Mouse (Mus musculus): ENCODE results near the gene Spi1. TPM values are rescaled to one million over a fixed set of nuclear protein-coding genes. Genes with fewer than 3 reads are reported as not detected.

Gene Spi1
- total and polyA plus RNA-seq, 2 experiments from 2014 or later = 3.9 to 5.1 TPM

DNA sequence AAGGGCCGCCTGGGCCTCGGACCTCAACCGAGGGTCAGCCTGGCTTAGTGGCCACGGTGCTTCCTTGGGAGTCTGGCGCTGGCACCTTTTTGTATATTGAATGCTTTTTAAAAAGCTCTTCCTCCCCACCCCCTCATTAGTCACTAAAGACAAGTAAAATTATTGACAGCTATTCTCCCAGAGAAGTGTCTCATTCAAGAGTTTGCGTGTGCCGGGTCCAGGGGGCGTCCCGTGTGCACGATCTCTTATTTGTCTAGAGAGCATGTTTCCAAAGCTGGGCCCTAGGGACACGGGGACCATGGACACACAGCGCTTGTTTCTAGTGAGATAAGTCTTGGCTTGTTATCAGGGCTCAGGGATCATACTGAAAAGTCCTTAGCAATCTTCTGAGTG is 33.4 kb downstream of the Spi1 start:
- Histone ChIP-seq H3K27me3 (ENCODE audit: insufficient read depth, low read length) (peaks cover 4% of the 10 kb centered on the region; the same call in 1 of the 2 replicates), H3K4me1 (ENCODE audit: insufficient read depth) (no peaks in the 10 kb centered on the region), H3K9ac (0 out of 2 replicates have a peak overlapping the region, but pooled peaks have one; percentile 18), H3K4me2 (ENCODE audit: low read depth) (peak overlapping the region; percentile 47), H3K4me3 (ENCODE audit: low read depth, low read length) (peak overlapping the region; percentile 27; the same call in 1 of the 2 replicates), H3K9me3 (ENCODE audit: low read length) (no peaks in the 10 kb centered on the region), H3K36me3 (ENCODE audit: insufficient read depth) (no peaks in the 10 kb centered on the region), H3K27ac (ENCODE audit: low read depth, low read length) (no peak overlapping the region)
- WGBS = 35% methylated on average over 12 of the region's 12 CpGs
- no peak for TF ChIP-seq CTCF (IDR thresholded peaks at IDR 0.05; ENCODE audit: low read depth)
- ATAC-seq (no peak), DNase-seq (no peak)

DNA sequence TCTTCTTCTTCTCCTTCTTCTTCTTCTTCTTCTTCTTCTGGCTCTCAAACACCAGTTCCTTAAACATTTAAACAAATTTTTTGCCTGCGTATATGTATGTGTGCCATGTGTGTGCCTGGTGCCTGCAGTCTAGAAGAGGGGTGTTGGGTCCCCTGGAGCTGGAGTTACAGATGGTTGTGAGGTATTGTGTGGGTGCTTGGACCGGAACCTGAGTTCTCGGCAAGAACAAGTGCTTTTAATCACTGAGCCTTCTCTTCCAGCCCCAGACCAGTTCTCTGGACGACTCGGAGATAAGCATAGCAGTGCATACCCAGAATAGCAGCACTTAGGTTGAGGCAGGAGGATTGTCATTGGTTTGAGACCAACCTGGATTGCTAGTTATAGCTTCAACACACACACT is 34.7 kb downstream of the Spi1 start:
- no peaks in the 10 kb centered on the region for H3K9me3 ChIP-seq (ENCODE audit: low read length)
- 82% methylated on average over 5 of the region's 5 CpGs for WGBS
- no peak overlapping the region for H3K4me3 ChIP-seq (ENCODE audit: low read depth, low read length)
- H3K4me2 ChIP-seq (ENCODE audit: low read depth) = no peak overlapping the region
- H3K36me3 ChIP-seq (ENCODE audit: insufficient read depth) = no peaks in the 10 kb centered on the region
- no peak for DNase-seq
- no peak for TF ChIP-seq CTCF (IDR thresholded peaks at IDR 0.05; ENCODE audit: low read depth)
- no peak overlapping the region for H3K9ac ChIP-seq
- H3K4me1 ChIP-seq (ENCODE audit: insufficient read depth) = no peaks in the 10 kb centered on the region
- no peak overlapping the region for H3K27ac ChIP-seq (ENCODE audit: low read depth, low read length)
- peaks cover 4% of the 10 kb centered on the region; the same call in 1 of the 2 replicates for H3K27me3 ChIP-seq (ENCODE audit: insufficient read depth, low read length)
- no peak for ATAC-seq

DNA sequence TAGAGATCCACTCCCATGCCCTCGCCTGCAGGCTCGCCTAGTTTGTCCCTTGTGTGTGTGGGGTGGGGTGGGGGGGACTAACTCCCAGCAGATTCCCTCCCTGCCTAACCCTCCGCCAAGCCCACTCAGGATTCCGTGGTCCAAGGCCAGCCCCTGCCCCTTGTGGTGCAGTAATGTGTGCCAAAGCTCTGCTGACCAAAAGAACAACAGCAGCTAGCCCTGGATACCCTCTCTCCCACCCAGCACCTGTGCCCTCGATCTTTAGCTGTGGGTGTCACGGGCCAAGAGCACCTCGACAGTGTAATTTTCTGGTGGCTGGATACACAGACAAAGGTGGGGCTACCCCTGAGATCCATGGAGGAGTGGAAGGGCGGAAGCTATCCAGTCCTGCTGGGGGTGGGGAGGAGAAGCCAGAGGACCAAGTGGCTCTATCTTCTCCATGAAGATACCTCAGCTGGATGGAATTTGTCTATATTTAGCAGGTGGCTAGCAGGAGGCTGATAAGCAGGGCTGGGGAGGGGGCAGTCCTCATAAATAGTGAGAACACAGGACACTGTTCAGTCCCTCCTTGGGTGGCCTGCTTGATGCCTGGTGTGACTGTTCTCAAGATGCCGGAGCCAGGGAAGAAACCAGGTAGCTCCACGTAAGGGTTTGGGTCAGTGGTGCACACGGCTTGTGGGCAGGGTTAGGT is 35.5 kb downstream of the Spi1 start, which contains the start of gene Mybpc3:
Mybpc3 (plus strand) TSS at position 560 of the 691 bp plus-strand sequence.
- no peak within 1 kb of the TSS for H3K9ac ChIP-seq
- H3K4me2 ChIP-seq (ENCODE audit: low read depth) = no peak within 1 kb of the TSS
- 79% methylated on average over 11 of the region's 11 CpGs for WGBS
- H3K9me3 ChIP-seq (ENCODE audit: low read length) = no peaks in the 10 kb centered on the region
- no peaks in the 10 kb centered on the region for H3K36me3 ChIP-seq (ENCODE audit: insufficient read depth)
- peaks cover 4% of the 10 kb centered on the region; the same call in 1 of the 2 replicates for H3K27me3 ChIP-seq (ENCODE audit: insufficient read depth, low read length)
- H3K4me1 ChIP-seq (ENCODE audit: insufficient read depth) = no peaks in the 10 kb centered on the region
- no peak for ATAC-seq
- TF ChIP-seq CTCF (IDR thresholded peaks at IDR 0.05; ENCODE audit: low read depth) = no peak
- DNase-seq = no peak
- no peak within 1 kb of the TSS for H3K4me3 ChIP-seq (ENCODE audit: low read depth, low read length)
- H3K27ac ChIP-seq (ENCODE audit: low read depth, low read length) = no peak within 1 kb of the TSS

DNA sequence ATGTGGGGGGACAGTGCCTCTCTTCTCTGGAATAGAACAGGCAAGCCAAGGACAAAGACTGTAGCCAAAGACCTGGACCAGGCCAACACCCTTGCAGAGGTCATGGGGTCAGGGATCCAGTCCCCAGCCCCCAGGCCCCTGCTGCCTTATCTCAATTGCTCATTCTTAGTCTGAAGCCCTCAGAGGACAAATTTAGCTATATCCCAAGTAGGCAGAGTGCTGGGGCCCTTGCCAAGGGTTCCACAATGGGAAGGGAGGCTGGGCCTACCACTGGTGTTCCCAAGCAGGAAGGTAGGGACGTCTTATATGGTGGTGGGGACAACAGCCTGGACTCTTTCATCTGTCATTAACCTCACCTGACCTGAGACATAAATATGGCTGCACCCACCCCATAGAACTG is 36.5 kb downstream of the Spi1 start:
- TF ChIP-seq CTCF (IDR thresholded peaks at IDR 0.05; ENCODE audit: low read depth) = no peak
- no peak for ATAC-seq
- 79% methylated on average over 1 of the region's 1 CpGs for WGBS

DNA sequence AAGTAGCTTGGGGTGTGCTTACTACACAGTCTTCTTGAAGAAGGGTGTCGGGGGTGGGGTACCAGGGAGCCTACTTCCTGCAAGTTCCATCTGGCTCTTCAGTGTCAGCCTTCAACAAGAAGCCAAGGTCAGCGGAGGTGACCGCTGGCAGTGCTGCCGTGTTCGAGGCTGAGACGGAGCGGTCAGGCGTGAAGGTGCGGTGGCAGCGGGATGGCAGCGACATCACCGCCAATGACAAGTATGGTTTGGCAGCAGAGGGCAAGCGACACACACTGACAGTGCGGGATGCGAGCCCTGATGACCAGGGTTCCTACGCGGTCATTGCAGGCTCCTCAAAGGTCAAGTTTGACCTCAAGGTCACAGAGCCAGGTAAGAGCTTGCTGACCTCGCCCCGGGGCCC is 36.9 kb downstream of the Spi1 start:
- Histone ChIP-seq H3K27me3 (ENCODE audit: insufficient read depth, low read length) (peaks cover 4% of the 10 kb centered on the region; the same call in 1 of the 2 replicates), H3K27ac (ENCODE audit: low read depth, low read length) (no peak overlapping the region), H3K4me3 (ENCODE audit: low read depth, low read length) (no peak overlapping the region), H3K9ac (no peak overlapping the region), H3K4me1 (ENCODE audit: insufficient read depth) (no peaks in the 10 kb centered on the region), H3K9me3 (ENCODE audit: low read length) (no peaks in the 10 kb centered on the region), H3K4me2 (ENCODE audit: low read depth) (no peak overlapping the region), H3K36me3 (ENCODE audit: insufficient read depth) (no peaks in the 10 kb centered on the region)
- DNase-seq (no peak), ATAC-seq (no peak)
- 92% methylated on average over 19 of the region's 19 CpGs for WGBS
- no peak for TF ChIP-seq CTCF (IDR thresholded peaks at IDR 0.05; ENCODE audit: low read depth)

More for the DNA sequence above, 36.5 kb downstream of the Spi1 start:
- no peak overlapping the region for H3K4me3 ChIP-seq (ENCODE audit: low read depth, low read length)
- no peaks in the 10 kb centered on the region for H3K36me3 ChIP-seq (ENCODE audit: insufficient read depth)
- no peak overlapping the region for H3K4me2 ChIP-seq (ENCODE audit: low read depth)
- no peak overlapping the region for H3K9ac ChIP-seq
- no peak for DNase-seq
- no peaks in the 10 kb centered on the region for H3K4me1 ChIP-seq (ENCODE audit: insufficient read depth)
- H3K27ac ChIP-seq (ENCODE audit: low read depth, low read length) = no peak overlapping the region
- peaks cover 4% of the 10 kb centered on the region; the same call in 1 of the 2 replicates for H3K27me3 ChIP-seq (ENCODE audit: insufficient read depth, low read length)
- no peaks in the 10 kb centered on the region for H3K9me3 ChIP-seq (ENCODE audit: low read length)

DNA sequence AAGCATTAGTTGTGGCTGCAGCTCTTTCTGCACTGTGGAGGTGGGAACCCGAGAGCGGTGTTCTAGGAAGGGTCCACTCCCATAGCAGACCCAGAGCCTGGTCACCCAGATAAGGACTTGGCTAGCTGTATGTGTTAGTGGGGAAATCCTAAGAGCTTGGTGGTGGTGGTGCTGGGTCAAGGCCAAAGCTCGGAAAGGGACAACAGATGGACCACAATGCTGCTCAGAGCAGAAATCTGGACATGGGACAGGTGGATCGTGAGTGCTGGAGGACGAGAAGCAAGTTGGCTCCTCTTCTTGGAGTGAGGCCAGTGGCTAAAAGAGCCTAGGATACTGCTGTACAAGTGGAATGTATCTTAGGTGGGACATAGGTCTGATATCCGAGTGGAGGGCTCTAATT is 37.4 kb downstream of the Spi1 start:
- Histone ChIP-seq H3K9me3 (ENCODE audit: low read length) (no peaks in the 10 kb centered on the region), H3K27ac (ENCODE audit: low read depth, low read length) (no peak overlapping the region), H3K4me2 (ENCODE audit: low read depth) (no peak overlapping the region), H3K27me3 (ENCODE audit: insufficient read depth, low read length) (peaks cover 4% of the 10 kb centered on the region; the same call in 1 of the 2 replicates), H3K36me3 (ENCODE audit: insufficient read depth) (no peaks in the 10 kb centered on the region), H3K4me3 (ENCODE audit: low read depth, low read length) (no peak overlapping the region), H3K4me1 (ENCODE audit: insufficient read depth) (no peaks in the 10 kb centered on the region), H3K9ac (no peak overlapping the region)
- 79% methylated on average over 6 of the region's 6 CpGs for WGBS
- no peak for TF ChIP-seq CTCF (IDR thresholded peaks at IDR 0.05; ENCODE audit: low read depth)
- DNase-seq (no peak), ATAC-seq (no peak)

DNA sequence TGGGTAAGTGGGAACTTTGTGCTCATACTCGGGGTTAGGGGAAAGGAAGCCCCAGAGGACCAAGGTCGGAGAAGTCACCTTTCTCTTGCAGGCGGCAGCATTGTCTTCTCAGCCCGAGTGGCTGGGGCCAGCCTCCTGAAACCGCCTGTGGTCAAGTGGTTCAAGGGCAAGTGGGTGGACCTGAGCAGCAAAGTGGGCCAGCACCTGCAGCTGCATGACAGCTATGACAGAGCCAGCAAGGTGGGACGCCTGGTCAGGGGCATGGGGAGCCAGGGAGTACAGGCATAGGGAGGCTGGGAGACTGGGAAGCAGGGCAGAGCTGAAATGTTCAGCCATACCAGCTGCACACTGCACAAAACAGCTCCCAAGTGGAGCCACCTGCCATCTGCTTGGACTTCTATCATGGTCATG is 38.1 kb downstream of the Spi1 start:
- no peaks in the 10 kb centered on the region for H3K9me3 ChIP-seq (ENCODE audit: low read length)
- no peak for TF ChIP-seq CTCF (IDR thresholded peaks at IDR 0.05; ENCODE audit: low read depth)
- H3K4me1 ChIP-seq (ENCODE audit: insufficient read depth) = no peaks in the 10 kb centered on the region
- 79% methylated on average over 6 of the region's 6 CpGs for WGBS
- no peak overlapping the region for H3K4me2 ChIP-seq (ENCODE audit: low read depth)
- no peak for ATAC-seq
- H3K9ac ChIP-seq = no peak overlapping the region
- no peak overlapping the region for H3K27ac ChIP-seq (ENCODE audit: low read depth, low read length)
- DNase-seq = no peak
- no peak overlapping the region for H3K4me3 ChIP-seq (ENCODE audit: low read depth, low read length)
- peaks cover 4% of the 10 kb centered on the region; the same call in 1 of the 2 replicates for H3K27me3 ChIP-seq (ENCODE audit: insufficient read depth, low read length)
- no peaks in the 10 kb centered on the region for H3K36me3 ChIP-seq (ENCODE audit: insufficient read depth)

All from forebrain, postnatal 0 days (tissue).